Mouse (Mus musculus) CH12.LX (cell line): ENCODE results near the gene Vil1.

Experiments used
- CTCF ChIP-seq, 2 experiments: IDR thresholded peaks in 1 of 2; conservative IDR thresholded peaks in 1 of 2; 2 replicates each; pipeline ENCODE4 v1.5.1; 2011 to 2012; ENCODE audit warnings: low read depth in 2 of 2, low read length in 2 of 2, improper control_type of control experiment in 1 of 2, inconsistent platforms in 1 of 2, mild to moderate bottlenecking in 1 of 2, moderate library complexity in 1 of 2
- E2F4 ChIP-seq: IDR thresholded peaks from 2 replicates; pipeline ENCODE4 v1.6.1; 2011; ENCODE audit warnings: low read depth, low read length, improper control_type of control experiment; ENCODE audit not compliant: insufficient replicate concordance
- EP300 ChIP-seq: IDR thresholded peaks from 2 replicates; pipeline ENCODE4 v1.6.1; 2011; ENCODE audit warnings: low read length, improper control_type of control experiment
- HCFC1 ChIP-seq: IDR thresholded peaks from 2 replicates; pipeline ENCODE4 v1.6.1; 2012; ENCODE audit warnings: low read depth, mild to moderate bottlenecking, inconsistent platforms, low read length, improper control_type of control experiment
- MXI1 ChIP-seq: IDR thresholded peaks from 2 replicates; pipeline ENCODE4 v1.6.1; 2011; ENCODE audit warnings: mild to moderate bottlenecking, low read depth, low read length, improper control_type of control experiment
- NELFE ChIP-seq: IDR thresholded peaks from 2 replicates; pipeline ENCODE4 v1.6.1; 2011; ENCODE audit warnings: low read depth, low read length, improper control_type of control experiment
- PAX5 ChIP-seq: IDR thresholded peaks from 2 replicates; pipeline ENCODE4 v1.6.1; 2012; ENCODE audit warnings: low read length, inconsistent platforms, mixed read lengths
- POLR2A ChIP-seq: IDR thresholded peaks from 2 replicates; pipeline ENCODE4 v1.6.1; 2011; ENCODE audit warnings: low read depth, mild to moderate bottlenecking, improper control_type of control experiment, low read length
- RCOR1 ChIP-seq: conservative IDR thresholded peaks from 2 replicates; pipeline ENCODE4 v1.6.1; 2012; ENCODE audit warnings: low read depth, mild to moderate bottlenecking, inconsistent platforms, low read length, improper control_type of control experiment
- USF2 ChIP-seq: conservative IDR thresholded peaks from 2 replicates; pipeline ENCODE4 v1.6.1; 2011; ENCODE audit warnings: low read depth, low read length, improper control_type of control experiment

- TF ChIP-seq PAX5 = no peak
- no peak for TF ChIP-seq CTCF (conservative IDR thresholded peaks at IDR 0.05 in 1 of 2, IDR thresholded peaks at IDR 0.05 in 1 of 2; ENCODE audit: low read depth in 2 of 2, low read length in 2 of 2)
- TF ChIP-seq E2F4 = no peak
- no peak for TF ChIP-seq POLR2A
- TF ChIP-seq HCFC1 = no peak
- TF ChIP-seq EP300 = no peak
- TF ChIP-seq NELFE = no peak
- TF ChIP-seq RCOR1 = no peak
- TF ChIP-seq USF2 = no peak
- no peak for TF ChIP-seq MXI1
Observed at GRCm38 (mm10) chr1:74388398-74388920, 20.7 kb upstream of the Vil1 start.
